Mouse (Mus musculus): ENCODE results near the gene Ssh1.

Gene Ssh1

DNA sequence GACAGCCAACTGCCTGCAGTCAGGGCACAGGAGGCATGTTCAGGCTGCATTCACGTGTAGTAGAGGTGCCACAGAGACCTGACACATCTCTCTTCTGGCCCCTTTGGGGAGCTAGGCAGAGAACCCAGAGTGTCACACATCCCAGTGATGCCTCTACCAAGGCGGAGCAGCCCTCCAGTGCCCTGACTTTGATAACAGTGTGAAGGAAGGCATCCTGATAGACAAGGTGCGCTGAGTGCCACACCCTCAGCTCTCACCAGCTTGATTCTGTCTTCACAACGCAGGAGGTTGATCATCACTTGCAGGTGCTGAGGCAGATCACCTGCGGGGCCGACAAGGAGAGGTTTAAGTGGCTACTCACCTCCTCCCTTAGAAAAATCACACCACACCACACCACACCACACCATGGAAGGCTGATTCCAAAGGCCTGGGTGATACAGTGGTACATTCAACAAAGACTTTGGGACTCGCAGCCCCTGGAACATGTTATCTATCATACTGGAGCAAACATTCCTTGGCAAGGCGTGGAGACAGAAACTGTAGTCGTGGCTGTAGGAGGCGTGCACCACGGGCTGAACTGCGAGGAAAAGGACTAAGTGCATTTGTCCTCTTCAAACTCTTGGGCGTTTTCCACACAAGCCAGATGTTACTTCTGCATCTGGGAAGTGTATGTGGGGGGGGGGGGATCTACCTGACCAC is 27.1 kb downstream of the Ssh1 start:
- ATAC-seq (ENCODE audit: low TSS enrichment): no peak

- ATAC-seq (ENCODE audit: low TSS enrichment): no peak
Observed at GRCm38 (mm10) chr5:113965659-113966185, 28.0 kb downstream of the Ssh1 start.

GRCm38 (mm10) chr5:113964972-113965371 is 28.7 kb downstream of the Ssh1 start:
- no peak for ATAC-seq (ENCODE audit: low TSS enrichment)

DNA sequence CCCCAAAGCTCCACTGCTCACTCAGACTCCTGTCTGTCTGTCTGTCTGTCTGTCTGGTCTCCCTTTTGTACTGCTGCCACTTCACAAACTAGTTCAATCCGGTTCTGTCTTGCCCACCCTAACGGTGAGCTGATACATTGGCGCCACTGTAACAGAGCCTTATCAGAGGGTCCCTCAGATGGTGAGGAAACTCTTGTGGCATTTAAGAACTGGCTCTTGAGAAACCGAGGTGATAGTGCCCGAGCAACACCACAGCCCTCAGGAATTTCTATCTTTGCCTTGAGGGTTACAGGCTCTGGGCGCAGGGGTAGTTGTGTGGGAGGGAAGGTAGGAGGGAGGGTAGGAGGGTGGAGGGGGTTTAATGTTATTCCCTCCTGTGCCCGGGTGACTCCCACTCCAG is 31.9 kb downstream of the Ssh1 start:
- no peak for ATAC-seq (ENCODE audit: low TSS enrichment)

DNA sequence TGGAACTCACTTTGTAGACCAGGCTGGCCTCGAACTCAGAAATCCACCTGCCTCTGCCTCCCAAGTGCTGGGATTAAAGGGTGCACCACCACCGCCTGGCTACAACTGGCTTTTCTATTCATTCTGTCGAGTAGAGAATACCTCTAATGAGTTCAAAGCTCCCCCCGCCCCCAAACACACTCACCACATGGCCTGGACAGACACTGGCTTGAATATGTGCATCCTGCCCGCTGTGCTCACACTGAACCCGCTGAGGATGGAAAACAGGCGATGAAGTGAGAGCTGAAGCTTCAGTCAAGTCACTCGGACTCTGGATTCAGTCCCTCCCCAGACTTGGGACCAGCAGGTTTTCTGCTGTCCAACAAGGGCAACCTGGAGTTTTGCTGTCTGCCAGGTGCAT is 33.3 kb downstream of the Ssh1 start:
- no peak for ATAC-seq (ENCODE audit: low TSS enrichment)

- ATAC-seq (ENCODE audit: low TSS enrichment): no peak
Observed at GRCm38 (mm10) chr5:113959039-113959438, 34.7 kb downstream of the Ssh1 start.

DNA sequence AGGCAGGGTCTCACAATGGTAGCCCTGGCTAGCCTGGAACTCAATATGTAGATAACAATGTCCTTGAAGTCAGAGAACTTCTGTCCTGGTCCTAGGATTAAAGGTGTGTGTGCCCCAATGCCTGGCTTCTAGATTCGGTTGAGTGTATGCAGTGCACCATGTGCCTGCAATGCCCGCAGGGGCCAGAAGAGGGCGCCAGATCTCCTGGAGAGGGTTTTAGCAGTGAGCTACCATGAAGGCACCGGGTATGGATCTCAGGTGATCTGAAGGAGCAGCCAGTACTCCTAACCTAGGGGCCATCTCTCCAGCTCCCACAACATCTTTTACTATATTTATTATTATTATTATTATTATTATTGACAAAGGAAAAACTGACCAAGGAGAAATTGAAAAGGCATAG is 37.2 kb downstream of the Ssh1 start:
- peak; percentile 41; the same call in 1 of the 2 replicates for ATAC-seq (ENCODE audit: low TSS enrichment)

DNA sequence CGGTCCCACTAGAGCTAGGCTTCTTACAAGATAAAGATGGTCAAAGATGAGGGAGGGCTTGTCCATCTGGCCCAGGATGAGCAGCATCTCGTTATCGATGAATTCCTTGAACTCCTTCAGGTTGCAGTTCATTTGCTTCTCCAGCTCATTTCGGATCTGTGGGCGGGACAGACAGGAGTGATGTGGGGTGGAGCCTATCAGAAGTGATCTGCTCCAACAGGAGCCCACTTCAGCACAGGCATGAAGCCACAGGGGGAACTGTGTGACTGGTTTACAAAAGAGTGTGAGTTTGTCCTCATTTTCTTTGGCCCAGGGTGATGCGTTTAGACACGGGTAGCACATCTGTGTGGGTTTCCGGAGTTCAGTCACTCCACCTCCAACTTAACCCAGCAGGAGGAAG is 38.0 kb downstream of the Ssh1 start:
- no peak for ATAC-seq (ENCODE audit: low TSS enrichment)

GRCm38 (mm10) chr5:113955281-113955680 is 38.4 kb downstream of the Ssh1 start:
- ATAC-seq (ENCODE audit: low TSS enrichment): no peak

DNA sequence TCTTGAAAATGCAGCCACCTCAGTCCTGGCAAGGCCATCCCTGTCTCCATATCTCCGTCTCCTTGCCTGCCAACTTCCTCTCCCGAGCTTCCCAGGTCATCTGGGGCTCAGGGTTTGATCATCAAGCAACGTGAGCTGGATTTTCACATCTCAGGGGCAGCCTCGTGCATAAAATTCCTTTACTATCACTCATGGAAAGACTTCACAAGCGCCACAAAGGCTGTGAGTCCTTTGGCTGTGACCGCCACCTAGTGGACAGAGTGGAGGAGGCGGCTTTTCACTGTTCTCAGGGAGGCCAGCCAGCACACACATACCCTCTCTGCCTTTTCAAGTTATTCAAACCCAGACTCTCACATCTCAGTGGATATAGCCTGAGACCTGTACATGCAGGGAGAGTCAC is 39.3 kb downstream of the Ssh1 start:
- ATAC-seq (ENCODE audit: low TSS enrichment): peak; percentile 70; the same call in 1 of the 2 replicates

DNA sequence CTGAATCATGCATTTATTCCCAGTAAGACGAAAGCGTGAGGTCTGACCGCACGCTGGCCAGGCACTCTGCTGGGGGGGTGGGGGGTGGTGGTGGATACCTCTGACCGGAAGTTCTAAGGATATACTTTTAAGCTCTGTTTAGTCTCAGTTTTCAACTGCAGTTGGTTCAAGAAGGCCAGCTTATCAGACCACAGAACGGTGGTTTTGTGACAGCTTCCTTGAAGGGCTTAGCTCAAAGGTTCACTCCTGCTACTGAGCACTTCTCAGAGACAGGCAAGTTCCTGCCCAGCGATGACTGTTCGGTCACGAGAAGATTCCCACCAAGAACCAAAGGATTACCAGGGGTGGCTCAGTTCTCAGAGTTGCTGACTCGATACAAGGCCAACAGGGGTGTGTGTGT is 41.2 kb downstream of the Ssh1 start:
- ATAC-seq (ENCODE audit: low TSS enrichment): no peak

GRCm38 (mm10) chr5:113951693-113952071 is 42.0 kb downstream of the Ssh1 start:
- ATAC-seq (ENCODE audit: low TSS enrichment): no peak

DNA sequence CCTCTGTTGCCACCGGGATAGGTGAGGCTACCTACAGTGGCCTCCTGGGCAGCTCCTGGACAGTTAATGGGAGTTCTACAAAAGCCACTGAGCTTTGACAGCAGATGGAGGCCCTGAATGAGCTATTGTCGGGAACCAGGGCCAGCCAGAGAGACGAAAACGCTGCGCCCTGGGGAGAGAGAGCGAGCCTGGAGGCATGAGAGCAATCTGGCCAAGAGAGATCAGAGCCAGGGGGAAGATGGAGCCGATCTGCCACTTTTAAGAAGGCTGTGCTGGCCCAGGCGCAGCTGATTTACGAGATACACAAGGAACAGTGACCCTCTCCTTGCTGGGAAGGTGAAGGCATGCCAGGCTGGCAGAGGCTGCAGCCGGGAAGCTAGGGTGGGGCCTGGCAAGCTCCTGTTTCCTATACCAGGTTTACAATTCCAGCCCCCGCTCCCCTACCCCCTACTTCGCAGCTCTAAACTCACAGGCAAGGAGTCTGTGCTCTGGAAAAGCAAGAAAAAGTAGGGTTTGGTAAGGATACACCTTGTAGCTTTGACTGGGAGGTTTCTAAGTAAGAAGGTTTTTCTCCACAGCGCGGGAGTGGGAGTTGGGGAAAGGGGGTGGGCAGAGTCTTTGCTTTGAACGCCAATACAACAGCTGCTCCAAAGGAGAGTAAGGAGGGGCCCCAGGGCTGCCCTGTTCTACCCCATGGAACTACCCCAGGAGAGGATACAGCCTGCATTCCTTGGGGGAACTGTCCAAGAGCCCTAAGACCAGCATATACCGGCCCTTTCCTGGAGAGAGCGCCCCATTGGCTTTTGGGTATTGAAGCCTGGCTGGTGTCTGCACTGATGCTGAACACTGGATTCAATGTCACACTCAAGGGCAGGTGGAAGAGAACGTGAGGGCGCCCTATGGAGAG is 42.7 kb downstream of the Ssh1 start:
- peak; percentile 55 for ATAC-seq (ENCODE audit: low TSS enrichment)

DNA sequence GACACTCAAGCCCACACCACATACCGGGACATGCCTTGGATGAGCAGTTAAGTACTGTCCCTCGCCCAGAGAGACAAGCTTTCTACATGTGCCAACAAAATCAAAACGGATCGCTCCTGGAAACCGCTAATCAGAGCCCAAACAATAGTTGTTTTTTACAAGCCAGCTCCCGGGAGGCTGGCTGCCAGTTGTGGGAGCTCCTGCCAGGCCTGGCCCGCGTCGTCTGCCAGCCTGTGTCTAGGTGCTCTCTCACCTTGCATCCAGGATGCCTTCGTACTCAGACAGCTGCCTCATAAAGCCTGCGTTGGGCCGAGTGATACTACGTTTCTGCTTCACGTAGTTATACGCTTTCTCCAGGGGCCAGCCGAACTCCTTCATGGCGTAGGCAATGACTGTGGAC is 43.6 kb downstream of the Ssh1 start:
- no peak for ATAC-seq (ENCODE audit: low TSS enrichment)

GRCm38 (mm10) chr5:113947280-113947679 is 46.4 kb downstream of the Ssh1 start:
- ATAC-seq (ENCODE audit: low TSS enrichment): no peak

GRCm38 (mm10) chr5:113945126-113945525 is 48.6 kb downstream of the Ssh1 start:
- no peak for ATAC-seq (ENCODE audit: low TSS enrichment)

DNA sequence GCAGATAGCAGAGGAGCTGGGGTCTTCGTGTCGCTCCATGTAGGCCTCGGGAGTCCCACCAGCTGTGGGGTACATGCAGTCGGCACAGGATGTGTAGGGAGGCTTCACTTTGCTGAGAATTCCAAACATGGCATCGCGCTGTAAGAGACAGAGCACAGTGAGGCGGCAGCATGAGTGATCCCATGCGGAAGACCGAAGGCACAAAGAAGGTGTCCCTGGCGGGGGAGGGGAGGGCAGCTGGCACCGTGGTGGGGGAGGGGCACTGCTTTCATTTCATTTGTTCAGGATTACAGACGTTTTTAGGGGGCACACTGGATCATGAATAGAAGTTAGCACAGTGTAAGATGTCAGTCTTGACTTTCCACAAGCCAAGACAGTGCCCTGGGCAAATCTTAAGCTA is 50.4 kb downstream of the Ssh1 start:
- no peak for ATAC-seq (ENCODE audit: low TSS enrichment)

DNA sequence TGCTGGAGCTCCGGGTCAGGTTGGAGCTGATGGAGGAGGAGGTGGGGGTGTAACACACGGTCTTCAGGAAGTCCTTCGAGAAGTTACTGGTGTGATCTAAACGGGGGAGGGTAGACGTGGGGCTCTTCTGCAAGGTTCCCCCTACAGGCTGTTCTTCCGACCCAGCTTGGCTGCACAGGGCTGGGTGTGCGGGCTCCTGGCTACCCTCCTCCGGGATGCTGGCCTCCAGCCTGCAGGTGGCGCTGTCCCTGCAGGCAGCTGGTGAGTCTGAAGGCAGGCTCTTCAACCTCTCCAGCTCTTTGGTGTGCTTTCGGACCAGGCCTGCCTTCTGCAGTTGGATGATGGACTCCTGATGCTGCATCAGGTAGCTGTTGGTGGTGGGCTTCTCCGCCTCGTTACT is 51.1 kb downstream of the Ssh1 start:
- no peak for ATAC-seq (ENCODE audit: low TSS enrichment)

- ATAC-seq (ENCODE audit: low TSS enrichment): no peak
Observed at GRCm38 (mm10) chr5:113939263-113939900, 54.3 kb downstream of the Ssh1 start.

- no peak for ATAC-seq (ENCODE audit: low TSS enrichment)
Observed at GRCm38 (mm10) chr5:113937650-113938049, 56.0 kb downstream of the Ssh1 start.

DNA sequence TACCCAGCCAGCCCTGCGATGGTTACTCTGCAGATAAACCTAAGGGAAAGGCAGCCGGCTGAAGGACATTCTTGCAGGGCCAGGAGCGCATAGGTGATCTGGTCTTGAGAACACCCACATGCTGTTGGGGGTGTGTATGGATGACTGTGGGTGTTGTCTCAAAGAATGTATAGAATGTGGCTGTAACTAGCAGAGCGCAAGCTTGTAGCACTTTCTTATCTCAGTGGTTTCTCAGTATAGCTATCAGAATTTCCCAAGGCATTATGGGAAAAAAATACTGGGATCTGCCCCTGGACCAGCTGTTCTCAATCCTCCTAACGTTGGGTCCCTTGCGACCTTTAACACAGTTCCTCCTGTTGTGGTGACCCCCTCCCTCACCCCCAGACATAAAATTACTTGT is 59.8 kb downstream of the Ssh1 start:
- no peak for ATAC-seq (ENCODE audit: low TSS enrichment)

GRCm38 (mm10) chr5:113933480-113933879 is 60.2 kb downstream of the Ssh1 start:
- ATAC-seq (ENCODE audit: low TSS enrichment): no peak

Data from frontal cortex, adult (tissue).